Mouse (Mus musculus) erythroblast, embryonic 14.5 days (primary cell): Measurements from ENCODE around the gene AW209491. TPM values are rescaled to one million over a fixed set of nuclear protein-coding genes. Genes with fewer than 3 reads are reported as not detected.

Experiments
- H3K27me3 ChIP-seq: 2 replicates; pipeline ENCODE4 v1.6.1; 2012; ENCODE audit warnings: inconsistent platforms; ENCODE audit not compliant: control insufficient read depth
- H3K36me3 ChIP-seq: 2 replicates; pipeline ENCODE4 v1.6.1; 2012; ENCODE audit warnings: mild to moderate bottlenecking, inconsistent platforms; ENCODE audit not compliant: control insufficient read depth
- H3K4me1 ChIP-seq: 2 replicates; pipeline ENCODE4 v1.6.1; 2012; ENCODE audit warnings: inconsistent platforms; ENCODE audit not compliant: control insufficient read depth
- H3K4me3 ChIP-seq: replicated peaks from 2 replicates; pipeline ENCODE3; 2012; ENCODE audit warnings: moderate library complexity, mild to moderate bottlenecking, inconsistent platforms
- H3K9me3 ChIP-seq: 2 replicates; pipeline ENCODE4 v1.6.1; 2012; ENCODE audit warnings: low read length, inconsistent platforms, mixed read lengths; ENCODE audit not compliant: control insufficient read depth
- GATA1 ChIP-seq: IDR thresholded peaks from 2 replicates; pipeline ENCODE4 v1.6.1; 2012; ENCODE audit warnings: low read length, inconsistent platforms, mixed read lengths
- TAL1 ChIP-seq: IDR thresholded peaks from 3 replicates; pipeline ENCODE4 v1.6.1; 2012; ENCODE audit warnings: low read length, inconsistent platforms, mixed read lengths
- polyA plus RNA-seq: library from polyadenylated mRNA; stranded (reverse); fragments of >175 nt; gene quantifications from 2 replicates; pipeline ENCODE4 v1.2.3, GENCODE M21; 2012

AW209491 gene
- polyA plus RNA-seq, result 0.02 and 0.04 TPM in 2 replicates

DNA sequence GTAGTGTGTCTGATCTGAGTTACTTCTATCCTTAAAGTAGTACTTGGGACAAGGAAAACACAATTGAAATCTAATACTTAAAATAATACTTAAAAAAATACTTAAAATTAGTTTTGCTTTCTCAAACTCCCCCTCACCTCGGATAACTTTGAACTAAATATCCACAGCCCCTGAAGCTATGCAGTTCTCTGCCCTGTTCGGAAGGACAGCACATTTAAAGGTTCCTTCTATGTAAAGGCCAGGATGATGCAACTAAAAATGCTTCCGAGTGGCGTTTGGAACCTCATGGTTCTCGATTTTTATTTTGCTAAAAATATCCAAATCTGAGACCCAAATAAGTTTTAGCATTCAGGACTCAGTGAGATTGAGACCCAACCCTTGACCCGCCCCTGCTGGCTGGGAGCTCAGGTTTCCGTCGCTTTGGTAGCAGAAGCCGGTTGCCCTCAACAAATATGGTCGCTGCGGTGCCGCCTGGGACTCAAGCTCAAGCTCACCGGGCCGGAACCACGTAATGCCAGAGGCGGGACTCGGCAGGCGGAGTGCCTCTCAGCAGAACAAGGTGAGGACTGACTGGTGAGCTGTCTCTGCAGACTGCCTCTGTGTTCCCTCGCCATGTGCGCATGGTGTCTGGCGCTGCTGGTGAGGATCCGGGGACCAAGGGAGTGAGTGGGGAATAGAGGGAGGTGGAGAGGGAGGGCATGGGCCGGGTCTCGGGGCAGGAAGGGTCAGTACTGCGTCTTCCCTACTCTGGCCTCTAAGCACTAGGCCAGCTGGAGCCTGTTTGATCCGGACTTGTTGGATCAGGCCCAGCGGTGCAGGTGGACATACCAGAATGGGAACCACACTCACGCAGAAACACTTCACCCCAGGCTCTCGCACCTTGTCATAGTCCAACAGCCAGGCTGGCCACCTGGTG, at the start of gene AW209491:
TSS of gene AW209491 (plus strand) at position 429 of the 916 bp plus-strand sequence.
- Histone ChIP-seq H3K27me3 (no peaks in the 10 kb centered on the region), H3K9me3 (no peaks in the 10 kb centered on the region), H3K4me1 (peaks cover 13% of the 10 kb centered on the region), H3K36me3 (peaks cover 40% of the 10 kb centered on the region), H3K4me3 (peak within 1 kb of the TSS; percentile 64)
- no peak for TF ChIP-seq TAL1
- TF ChIP-seq GATA1, result no peak

DNA sequence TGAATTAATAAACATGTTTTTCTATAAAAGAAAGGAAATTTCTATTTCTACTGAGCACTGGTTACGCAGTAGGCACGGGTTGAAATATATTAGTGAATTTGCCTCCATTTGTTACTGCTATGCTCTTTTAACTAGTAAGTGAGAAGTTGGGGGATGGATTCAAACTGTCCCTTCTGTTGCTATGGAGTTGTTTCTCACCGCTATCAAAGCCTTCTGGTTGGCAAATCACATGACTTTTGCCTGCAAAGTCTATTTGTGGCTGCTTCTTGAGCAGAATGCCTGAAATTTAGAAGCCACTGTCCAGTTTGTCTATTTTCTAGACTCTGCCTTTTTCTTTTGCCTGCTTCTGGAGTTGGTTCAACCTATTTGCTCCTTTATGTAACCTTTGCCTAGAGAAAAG, 49.6 kb upstream of the AW209491 start:
- Histone ChIP-seq H3K9me3 (no peaks in the 10 kb centered on the region), H3K4me3 (no peak overlapping the region), H3K4me1 (no peaks in the 10 kb centered on the region), H3K36me3 (no peaks in the 10 kb centered on the region), H3K27me3 (no peaks in the 10 kb centered on the region)
- TF ChIP-seq TAL1, result no peak
- no peak for TF ChIP-seq GATA1

DNA sequence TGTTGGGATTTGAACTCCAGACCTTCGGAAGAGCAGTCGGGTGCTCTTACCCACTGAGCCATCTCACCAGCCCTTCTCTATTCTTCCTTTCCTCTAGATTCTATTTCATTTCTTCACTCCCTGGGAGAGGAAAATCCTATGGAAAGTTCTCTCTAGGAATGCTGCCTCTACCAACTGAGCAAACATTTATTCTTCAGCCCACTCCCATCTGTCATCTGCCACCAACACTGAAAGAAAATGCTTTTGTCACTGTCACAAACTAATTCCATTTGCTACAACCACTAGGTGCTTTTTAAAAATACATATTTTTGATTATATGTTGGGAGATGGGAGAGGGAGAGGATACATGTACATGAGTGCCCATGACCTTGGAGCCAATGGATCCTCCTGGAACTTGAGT, 27.2 kb upstream of the AW209491 start:
- H3K27me3 ChIP-seq, result no peaks in the 10 kb centered on the region
- no peaks in the 10 kb centered on the region for H3K9me3 ChIP-seq
- H3K36me3 ChIP-seq, result no peaks in the 10 kb centered on the region; the same call in 1 of the 2 replicates
- TF ChIP-seq TAL1 (no peak), GATA1 (no peak)
- H3K4me1 ChIP-seq, result no peaks in the 10 kb centered on the region
- no peak overlapping the region for H3K4me3 ChIP-seq

DNA sequence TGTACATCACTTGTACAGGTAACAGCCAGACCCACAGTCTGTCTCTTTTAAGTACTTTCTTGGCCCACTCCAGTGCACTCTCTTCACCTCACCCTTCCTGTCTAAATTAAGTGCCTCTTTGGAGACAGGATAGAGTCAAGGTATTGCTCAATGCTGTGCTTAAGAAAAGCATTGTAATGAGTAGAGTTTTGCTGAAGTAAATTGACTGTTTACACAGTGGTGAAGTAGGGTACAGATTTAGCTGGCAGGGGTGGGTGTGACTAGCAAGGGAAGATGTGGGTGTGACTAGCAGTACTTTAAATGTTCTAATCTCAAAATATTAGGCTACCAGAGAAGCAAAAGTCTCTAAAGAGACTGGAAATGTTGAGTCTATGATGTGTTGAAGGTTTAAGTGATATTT, 22.3 kb upstream of the AW209491 start:
- H3K36me3 ChIP-seq, result peaks cover 30% of the 10 kb centered on the region
- no peak for TF ChIP-seq GATA1
- no peak for TF ChIP-seq TAL1
- H3K27me3 ChIP-seq, result no peaks in the 10 kb centered on the region
- no peaks in the 10 kb centered on the region for H3K9me3 ChIP-seq
- peaks cover 9% of the 10 kb centered on the region for H3K4me1 ChIP-seq
- no peak overlapping the region for H3K4me3 ChIP-seq

DNA sequence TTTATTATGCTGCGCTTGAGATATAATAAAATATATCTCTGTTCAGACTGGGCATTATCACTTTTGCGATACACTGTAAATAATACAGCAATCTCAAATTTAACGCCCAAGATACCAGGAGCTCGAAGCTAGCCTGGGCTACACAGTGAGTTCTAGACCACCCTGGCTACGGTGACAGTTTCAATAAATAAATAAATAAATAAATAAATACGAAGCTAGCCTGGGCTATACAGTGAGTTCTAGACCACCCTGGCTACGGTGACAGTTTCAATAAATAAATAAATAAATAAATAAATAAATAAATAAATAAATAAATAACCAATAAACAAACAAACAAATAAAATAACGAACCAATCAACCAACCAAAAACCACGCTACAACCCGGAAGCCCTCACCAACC, 17.5 kb upstream of the AW209491 start:
- H3K36me3 ChIP-seq, result peaks cover 47% of the 10 kb centered on the region
- no peaks in the 10 kb centered on the region for H3K27me3 ChIP-seq
- peaks cover 22% of the 10 kb centered on the region for H3K4me1 ChIP-seq
- H3K4me3 ChIP-seq, result peak overlapping the region; percentile 99
- TF ChIP-seq GATA1 (no peak), TAL1 (no peak)
- H3K9me3 ChIP-seq, result no peaks in the 10 kb centered on the region

DNA sequence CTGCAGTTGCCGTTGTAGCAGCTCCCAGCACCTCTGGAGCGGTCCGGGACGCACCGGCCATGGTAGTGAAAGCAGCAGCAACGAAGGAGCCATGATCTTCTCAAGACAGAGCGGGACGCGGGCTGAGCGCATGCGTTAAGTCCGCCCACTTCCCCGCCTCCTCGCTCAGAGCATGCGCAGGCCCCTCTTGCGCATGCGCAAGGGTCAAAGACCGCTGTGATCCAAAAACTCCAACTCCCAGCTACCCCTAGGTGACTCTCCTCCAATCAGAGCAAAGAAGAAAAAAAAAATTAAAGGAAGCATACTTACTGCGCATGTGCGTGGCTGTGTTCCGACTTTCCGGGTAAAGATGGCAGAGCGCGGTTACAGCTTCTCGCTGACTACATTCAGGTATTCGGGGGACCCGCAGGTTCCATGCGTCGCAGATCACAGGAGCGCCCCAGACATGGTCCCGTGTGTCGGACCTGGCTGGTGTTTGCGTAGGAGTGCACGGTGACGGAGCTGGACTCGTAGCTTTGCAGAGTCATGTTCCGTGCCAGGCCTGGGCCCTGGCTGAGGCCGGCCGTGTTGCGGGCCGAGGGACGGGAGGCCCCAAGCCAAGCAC, 16.9 kb upstream of the AW209491 start, which contains the start of the genes Mrpl32 and Psma2:
TSS of gene Mrpl32 (minus strand) at position 240 of the 604 bp plus-strand sequence.
TSS of gene Psma2 (plus strand) at position 315 of the 604 bp plus-strand sequence.
- H3K36me3 ChIP-seq, result peaks cover 53% of the 10 kb centered on the region
- peak within 1 kb of the TSS; percentile 99 for H3K4me3 ChIP-seq
- TF ChIP-seq GATA1 (no peak), TAL1 (no peak)

DNA sequence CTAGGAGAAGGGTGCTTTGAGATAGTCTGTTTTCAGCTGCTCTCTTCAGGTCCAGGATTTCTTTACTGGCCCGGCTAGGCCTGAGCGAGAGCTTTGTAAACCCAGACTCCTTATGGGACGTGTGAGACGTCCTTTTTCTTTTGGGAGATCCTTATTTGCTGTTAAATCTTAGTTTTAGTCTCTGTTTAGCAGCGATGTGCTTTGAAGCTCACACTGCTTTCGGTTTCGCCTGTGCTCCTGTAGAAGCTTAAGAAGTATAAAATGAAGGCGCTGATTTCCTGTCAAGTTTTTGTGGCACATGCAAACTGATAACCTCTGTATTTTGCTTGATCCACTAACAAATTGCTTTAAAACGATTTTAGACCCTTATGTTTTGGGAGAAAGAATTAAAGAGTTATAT, 16.4 kb upstream of the AW209491 start:
- peaks cover 22% of the 10 kb centered on the region for H3K4me1 ChIP-seq
- TF ChIP-seq GATA1 (no peak), TAL1 (no peak)

More for the DNA sequence above, 16.9 kb upstream of the AW209491 start, which contains the start of the genes Mrpl32 and Psma2:
- Histone ChIP-seq H3K27me3 (no peaks in the 10 kb centered on the region), H3K9me3 (no peaks in the 10 kb centered on the region), H3K4me1 (peaks cover 22% of the 10 kb centered on the region)

DNA sequence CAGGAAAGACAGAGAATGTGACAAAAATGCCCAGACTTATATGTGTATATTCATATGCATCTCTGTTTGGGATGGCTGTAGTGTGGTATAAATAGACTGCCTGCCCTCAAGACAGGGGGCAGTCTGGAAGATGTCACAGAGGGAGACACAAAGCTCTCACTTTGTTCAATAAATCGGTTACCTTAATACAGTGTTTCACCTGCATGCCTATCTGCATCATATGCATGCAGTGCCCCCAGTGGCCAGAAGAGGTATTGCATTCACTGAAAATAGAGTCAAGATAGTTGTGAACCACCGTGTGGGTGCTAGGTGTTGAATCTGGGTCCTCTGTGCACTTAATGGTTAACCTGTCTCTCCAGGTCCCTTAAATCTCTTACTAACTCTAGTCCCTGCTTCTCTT, 11.2 kb upstream of the AW209491 start:
- peaks cover 78% of the 10 kb centered on the region for H3K36me3 ChIP-seq
- H3K4me1 ChIP-seq, result peaks cover 13% of the 10 kb centered on the region
- TF ChIP-seq TAL1, result no peak
- no peak for TF ChIP-seq GATA1
- no peaks in the 10 kb centered on the region for H3K27me3 ChIP-seq
- no peak overlapping the region for H3K4me3 ChIP-seq
- H3K9me3 ChIP-seq, result no peaks in the 10 kb centered on the region

More for the DNA sequence above, 16.4 kb upstream of the AW209491 start:
- H3K27me3 ChIP-seq, result no peaks in the 10 kb centered on the region
- peak overlapping the region; percentile 99 for H3K4me3 ChIP-seq
- H3K36me3 ChIP-seq, result peaks cover 55% of the 10 kb centered on the region
- H3K9me3 ChIP-seq, result no peaks in the 10 kb centered on the region

DNA sequence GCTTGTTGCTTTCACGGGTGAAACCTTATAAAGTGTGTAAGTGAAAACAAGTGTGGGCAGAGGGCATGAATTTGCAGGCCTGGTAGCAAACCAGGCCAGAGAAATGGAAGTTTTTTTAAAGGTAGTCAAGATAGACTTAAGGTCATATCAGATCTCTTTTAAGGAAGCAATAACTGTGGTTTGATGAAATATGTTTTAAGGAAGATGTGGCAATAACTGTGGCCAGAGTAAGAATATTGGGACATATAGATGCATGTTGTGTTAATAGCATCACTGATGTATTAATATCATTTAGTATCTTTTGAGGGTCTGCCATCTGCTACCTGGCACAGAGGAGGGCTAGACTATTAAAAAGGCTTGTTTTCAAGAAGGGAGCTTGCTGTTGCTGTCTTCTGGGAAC, 10.0 kb downstream of the AW209491 start:
- no peaks in the 10 kb centered on the region for H3K27me3 ChIP-seq
- H3K36me3 ChIP-seq, result peaks cover 23% of the 10 kb centered on the region
- no peak for TF ChIP-seq TAL1
- TF ChIP-seq GATA1, result no peak
- no peaks in the 10 kb centered on the region for H3K4me1 ChIP-seq
- no peaks in the 10 kb centered on the region for H3K9me3 ChIP-seq
- H3K4me3 ChIP-seq, result no peak overlapping the region
